Mouse (Mus musculus): ENCODE results near the gene Nfib.

DNA sequence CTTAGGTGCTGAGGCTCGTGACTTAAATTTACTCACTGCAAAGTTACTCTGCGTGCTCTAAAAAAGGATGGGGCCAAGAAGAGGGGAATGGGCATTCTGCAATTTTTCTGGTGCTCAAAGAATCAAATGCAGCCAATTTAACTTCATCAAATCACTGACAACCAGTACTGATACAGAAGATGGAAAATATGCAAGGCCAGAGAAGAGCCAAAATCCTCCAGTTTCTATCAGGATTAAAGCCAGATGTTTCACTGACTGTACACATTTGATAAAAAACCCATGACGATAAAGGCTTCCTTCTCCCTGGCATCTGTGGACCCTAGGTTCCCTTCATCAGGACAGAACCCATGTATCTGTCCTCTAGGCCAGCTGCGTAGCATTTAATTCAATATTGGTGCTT, 433.5 kb downstream of the Nfib start:
- TF ChIP-seq CTCF (IDR thresholded peaks at IDR 0.05; ENCODE audit: low read depth, low read length) = no peak
- TF ChIP-seq GATA1 (IDR thresholded peaks at IDR 0.05; ENCODE audit: borderline replicate concordance, low read length) = no peak
- TF ChIP-seq TAL1 (conservative IDR thresholded peaks at IDR 0.05; ENCODE audit: low read depth, low read length) = no peak

All from G1E (cell line).